Mouse (Mus musculus): ENCODE measurements around the gene Six4. TPM values are rescaled to one million over a fixed set of nuclear protein-coding genes. Genes with fewer than 3 reads are reported as not detected.
"Not testable (repeated sequence)": the region's sequence is repeated elsewhere in the genome, so short reads cannot be mapped to it uniquely, and the experiment has no call there.

Gene Six4
- polyA plus RNA-seq (2012; rRNA removed) (0.01 and 0.02 TPM in 2 replicates), polyA plus RNA-seq (2014; fragmentation: Nextera tagmentation; extraction: Ambion mirVana) (not detected in 2 replicates)

- H3K27ac ChIP-seq, result no peak within 1 kb of the TSS
- peak within 1 kb of the TSS; percentile 69 for H3K4me2 ChIP-seq (ENCODE audit: low read depth)
- H3K36me3 ChIP-seq (replicated peaks; ENCODE audit: control insufficient read depth, insufficient read depth, low read depth), result no peaks in the 10 kb centered on the region
- TF ChIP-seq EP300 (IDR thresholded peaks at IDR 0.05; ENCODE audit: low read depth) (no peak), CTCF (IDR thresholded peaks at IDR 0.05; ENCODE audit: low read depth) (no peak)
- H3K27me3 ChIP-seq (ENCODE audit: control insufficient read depth, insufficient read depth, low read length), result peaks cover 56% of the 10 kb centered on the region
- H3K4me3 ChIP-seq (ENCODE audit: insufficient read depth in 1 of 2, low read depth in 2 of 2, low read length in 2 of 2), result peak within 1 kb of the TSS; percentile 4 to 49
- no peaks in the 10 kb centered on the region for H3K4me1 ChIP-seq (replicated peaks; ENCODE audit: control insufficient read depth in 2 of 2, insufficient read depth in 2 of 2, low read length in 1 of 2)
- DNase-seq (ENCODE audit: low read depth in 3 of 3, low spot score in 3 of 3) (no peak), ATAC-seq (ENCODE audit: insufficient read depth) (no peak)
- under 1% methylated on average over 20 of the region's 20 CpGs for WGBS (ENCODE audit: insufficient replicate concordance)
- no peaks in the 10 kb centered on the region for H3K9me3 ChIP-seq (ENCODE audit: control insufficient read depth, low read length)
- H3K9ac ChIP-seq (replicated peaks), result no peak within 1 kb of the TSS
These were observed at the start of gene Six4 for GRCm38 (mm10) chr12:73113196-73113595. Gene Six4, minus strand, starts transcription at chr12:73113456.

DNA sequence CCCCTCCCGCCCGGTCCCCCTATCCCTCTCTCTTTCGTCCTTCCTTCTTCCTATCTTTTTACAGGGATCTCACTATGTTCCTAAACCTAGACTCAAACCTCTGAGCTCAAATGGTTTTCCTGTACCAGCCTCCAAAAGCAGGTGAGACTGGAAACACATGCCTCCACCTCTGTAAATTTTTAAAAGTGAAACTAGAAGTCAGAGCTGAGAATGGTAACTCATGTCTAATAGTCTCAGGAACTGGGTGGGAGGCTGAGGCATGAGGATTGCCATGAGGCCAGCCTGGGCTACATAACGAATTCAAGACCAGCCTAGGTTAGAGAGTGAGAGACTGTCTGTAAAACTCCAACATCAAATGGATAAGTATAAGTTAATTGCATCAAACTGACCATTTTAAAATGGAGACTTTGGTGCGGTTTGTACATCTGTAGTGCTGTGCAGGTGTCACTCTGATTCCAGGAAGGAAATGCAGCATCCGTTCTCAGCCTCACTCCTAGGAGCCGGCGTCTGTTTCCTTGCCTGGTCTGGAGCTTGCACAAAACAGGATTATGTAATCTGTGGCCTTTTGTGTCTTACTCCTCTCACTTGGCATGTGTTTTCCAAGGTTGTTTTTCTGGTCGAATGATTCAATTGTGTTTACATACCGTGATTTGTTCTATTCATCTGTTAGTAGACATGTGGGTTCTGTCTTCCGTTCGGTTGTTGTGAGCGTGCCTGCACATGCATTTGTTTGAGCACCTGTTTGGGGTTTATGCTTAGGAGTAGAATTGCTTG is 49.3 kb upstream of the Six4 start:
- no peaks in the 10 kb centered on the region; the same call in 1 of the 2 replicates for H3K9me3 ChIP-seq (ENCODE audit: control insufficient read depth, low read length)
- TF ChIP-seq CTCF (IDR thresholded peaks at IDR 0.05; ENCODE audit: low read depth), result no peak
- TF ChIP-seq EP300 (IDR thresholded peaks at IDR 0.05; ENCODE audit: low read depth), result no peak
- H3K4me3 ChIP-seq (ENCODE audit: insufficient read depth in 1 of 2, low read depth in 2 of 2, low read length in 2 of 2), result no peak overlapping the region
- DNase-seq (ENCODE audit: low read depth in 3 of 3, low spot score in 3 of 3) (no peak), ATAC-seq (ENCODE audit: insufficient read depth) (no peak)
- H3K4me2 ChIP-seq (ENCODE audit: low read depth), result no peak overlapping the region
- H3K9ac ChIP-seq (replicated peaks), result no peak overlapping the region
- H3K27me3 ChIP-seq (ENCODE audit: control insufficient read depth, insufficient read depth, low read length), result no peaks in the 10 kb centered on the region
- no peaks in the 10 kb centered on the region for H3K36me3 ChIP-seq (replicated peaks; ENCODE audit: control insufficient read depth, insufficient read depth, low read depth)
- H3K4me1 ChIP-seq (replicated peaks; ENCODE audit: control insufficient read depth in 2 of 2, insufficient read depth in 2 of 2, low read length in 1 of 2), result no peaks in the 10 kb centered on the region
- no peak overlapping the region for H3K27ac ChIP-seq
- 63% methylated on average over 13 of the region's 13 CpGs for WGBS (ENCODE audit: insufficient replicate concordance)

- no peaks in the 10 kb centered on the region for H3K9me3 ChIP-seq (ENCODE audit: control insufficient read depth, low read length)
- ATAC-seq (ENCODE audit: insufficient read depth) (no peak), DNase-seq (ENCODE audit: low read depth in 3 of 3, low spot score in 3 of 3) (no peak)
- H3K4me3 ChIP-seq (ENCODE audit: insufficient read depth in 1 of 2, low read depth in 2 of 2, low read length in 2 of 2), result no peak overlapping the region
- 52% methylated on average over 4 of the region's 4 CpGs for WGBS (ENCODE audit: insufficient replicate concordance)
- H3K4me1 ChIP-seq (replicated peaks; ENCODE audit: control insufficient read depth in 2 of 2, insufficient read depth in 2 of 2, low read length in 1 of 2), result no peaks in the 10 kb centered on the region
- no peak overlapping the region for H3K27ac ChIP-seq
- no peak overlapping the region for H3K9ac ChIP-seq (replicated peaks)
- no peak overlapping the region for H3K4me2 ChIP-seq (ENCODE audit: low read depth)
- H3K36me3 ChIP-seq (replicated peaks; ENCODE audit: control insufficient read depth, insufficient read depth, low read depth), result no peaks in the 10 kb centered on the region
- TF ChIP-seq EP300 (IDR thresholded peaks at IDR 0.05; ENCODE audit: low read depth) (no peak), CTCF (IDR thresholded peaks at IDR 0.05; ENCODE audit: low read depth) (no peak)
- no peaks in the 10 kb centered on the region for H3K27me3 ChIP-seq (ENCODE audit: control insufficient read depth, insufficient read depth, low read length)
These were observed 47.1 kb upstream of the Six4 start for GRCm38 (mm10) chr12:73160341-73160740.

- H3K9me3 ChIP-seq (ENCODE audit: control insufficient read depth, low read length), result no peaks in the 10 kb centered on the region
- peaks cover 0 to 1% of the 10 kb centered on the region in 2 experiments; a peak in 1 of 4 replicates for H3K4me1 ChIP-seq (replicated peaks; ENCODE audit: control insufficient read depth in 2 of 2, insufficient read depth in 2 of 2, low read length in 1 of 2)
- WGBS (ENCODE audit: insufficient replicate concordance), result 79% methylated on average over 4 of the region's 4 CpGs
- no peak overlapping the region for H3K4me2 ChIP-seq (ENCODE audit: low read depth)
- no peak overlapping the region for H3K4me3 ChIP-seq (ENCODE audit: insufficient read depth in 1 of 2, low read depth in 2 of 2, low read length in 2 of 2)
- TF ChIP-seq CTCF (IDR thresholded peaks at IDR 0.05; ENCODE audit: low read depth) (no peak), EP300 (IDR thresholded peaks at IDR 0.05; ENCODE audit: low read depth) (no peak)
- ATAC-seq (ENCODE audit: insufficient read depth), result no peak
- H3K27ac ChIP-seq, result no peak overlapping the region
- DNase-seq (ENCODE audit: low read depth in 3 of 3, low spot score in 3 of 3), result no peak
- H3K36me3 ChIP-seq (replicated peaks; ENCODE audit: control insufficient read depth, insufficient read depth, low read depth), result no peaks in the 10 kb centered on the region
- H3K27me3 ChIP-seq (ENCODE audit: control insufficient read depth, insufficient read depth, low read length), result no peaks in the 10 kb centered on the region
- H3K9ac ChIP-seq (replicated peaks), result no peak overlapping the region
These were observed 40.9 kb upstream of the Six4 start for GRCm38 (mm10) chr12:73154150-73154549.

- not testable (repeated sequence) for H3K9me3 ChIP-seq (ENCODE audit: control insufficient read depth, low read length); H3K4me3 ChIP-seq (ENCODE audit: insufficient read depth in 1 of 2, low read depth in 2 of 2, low read length in 2 of 2); H3K4me2 ChIP-seq (ENCODE audit: low read depth); H3K4me1 ChIP-seq (replicated peaks; ENCODE audit: control insufficient read depth in 2 of 2, insufficient read depth in 2 of 2, low read length in 1 of 2); H3K36me3 ChIP-seq (replicated peaks; ENCODE audit: control insufficient read depth, insufficient read depth, low read depth); H3K9ac ChIP-seq (replicated peaks); ATAC-seq (ENCODE audit: insufficient read depth); H3K27ac ChIP-seq; H3K27me3 ChIP-seq (ENCODE audit: control insufficient read depth, insufficient read depth, low read length)
- peak in 2 of 3 experiments; percentile 4 for DNase-seq (ENCODE audit: low read depth in 3 of 3, low spot score in 3 of 3)
- 53% methylated on average over 5 of the region's 5 CpGs for WGBS (ENCODE audit: insufficient replicate concordance)
These were observed 37.8 kb upstream of the Six4 start for GRCm38 (mm10) chr12:73151038-73151437.
